In the genomic region with DNA sequence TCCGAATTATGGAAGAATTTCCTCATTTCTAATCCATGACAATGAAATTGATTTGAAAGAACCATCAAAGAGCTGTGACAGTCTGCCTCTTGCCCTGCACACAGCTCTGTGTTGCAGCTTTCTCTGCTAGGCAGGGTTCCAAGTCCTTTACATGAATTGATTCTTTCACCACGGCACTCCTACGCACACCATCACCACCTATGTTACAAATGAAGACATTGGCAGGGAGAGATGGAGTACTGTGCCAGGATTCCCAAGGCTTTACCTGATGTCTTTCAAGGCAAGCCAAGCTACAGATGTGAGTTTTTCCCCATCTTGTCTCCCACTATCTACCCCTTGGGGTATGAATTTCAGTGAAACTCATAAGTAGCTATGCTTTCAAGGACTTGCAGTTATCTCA, we compare ENCODE assay signal across 11 mouse cellular contexts.
A peak's percentile ranks its signal among the peaks of the same experiment; 100 is the strongest.
DNase-seq lines count a peak whose midpoint lies in the region.
"Had no signal": no experiment of that assay in that cellular context is flagged by ENCODE, and none has a peak within 500 bp of the region (broad histone marks: within the 10 kb centered on the region; RNA-seq: fewer than 3 reads in every experiment).

No protein-coding gene starts in this region.

- DNase-seq in cerebellum, postnatal 10 days, result peak; percentile 64 to 67
- DNase-seq in cerebellum, adult 11-12 months, result no peak
- peak; percentile 50 for DNase-seq in layer of hippocampus, adult 11-12 months (ENCODE audit: low spot score)
- DNase-seq in layer of hippocampus, adult 9-10 months (ENCODE audit: low spot score), result no peak
- DNase-seq in fat pad, adult 2 months (ENCODE audit: extremely low read depth, low read depth, low spot score), result peak; percentile 98
- DNase-seq in left cerebral cortex, postnatal 36 days (ENCODE audit: low spot score in 2 of 2), result peak; percentile 27 to 45
- no peak for DNase-seq in Muller cell, postnatal 12 days (ENCODE audit: inconsistent ontology term)
- DNase-seq in adrenal gland, postnatal 14 days, result no peak
- DNase-seq: heart, adult 2 months; heart, postnatal 36 days; kidney, adult 8-10 months had no signal

- intact Hi-C loops in left cerebral cortex, postnatal 36 days (cut with DNase I), result no loop called here

Comparison
In these comparisons a context has a peak if more than half of its experiments do, and no peak if none do; other contexts are left out.
1. DNase-seq: peak in cerebellum, postnatal 10 days (2 of 2), layer of hippocampus, adult 11-12 months (single experiment), fat pad, adult 2 months (single experiment) and left cerebral cortex, postnatal 36 days (2 of 2); none in cerebellum, adult 11-12 months (single experiment), layer of hippocampus, adult 9-10 months (single experiment), Muller cell, postnatal 12 days (single experiment) and adrenal gland, postnatal 14 days (single experiment).